Mouse (Mus musculus): ENCODE measurements at regions not wholly inside any gene's neighbourhood (a gene's known extent, or its start where the extent isn't known, plus 50 kb on each side); places are given as distances from the start of the nearest gene placed in this dataset.
"Not testable (repeated sequence)": the region's sequence is repeated elsewhere in the genome, so short reads cannot be mapped to it uniquely, and the experiment has no call there.

- intact Hi-C loops (cut with DNase I): no loop called here
- DNase-seq (ENCODE audit: low spot score in 2 of 2): no peak
Observed at GRCm38 (mm10) chr17:16860771-16861170, 203.1 kb upstream of the Zfp960 start.

GRCm38 (mm10) chr17:16900791-16901190 lies 163.1 kb upstream of the Zfp960 start:
- intact Hi-C loops (cut with DNase I): loop anchor here (10.0 kb wide), 1 partner anchor 1096 kb away; no protein-coding TSS in a partner anchor

DNA sequence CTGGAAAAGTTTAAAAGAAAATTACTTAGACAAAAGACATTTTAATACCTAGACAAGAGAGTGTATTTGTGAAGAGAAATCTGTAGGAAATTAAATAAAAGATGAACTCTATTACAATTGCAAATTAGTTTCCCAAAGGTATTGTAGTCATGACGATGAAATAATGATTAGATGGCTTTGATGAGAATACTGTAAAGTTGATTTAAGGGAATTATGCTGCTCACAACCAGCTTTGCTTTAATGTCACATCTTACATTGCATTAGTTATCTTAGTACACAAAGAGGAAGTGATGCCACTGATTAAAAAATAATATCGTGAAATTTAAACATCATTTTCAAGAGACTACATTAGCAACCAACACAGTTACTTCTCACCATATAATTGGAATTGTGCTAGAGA lies 145.7 kb upstream of the Zfp960 start:
- DNase-seq (ENCODE audit: low spot score in 2 of 2): no peak
- intact Hi-C loops (cut with DNase I): no loop called here

More at GRCm38 (mm10) chr17:16900791-16901190, 163.1 kb upstream of the Zfp960 start:
- DNase-seq (ENCODE audit: low spot score in 2 of 2): peak; percentile 46 to 50

- intact Hi-C loops (cut with DNase I): loop anchor here (5.0 kb wide), 1 partner anchor 1139 kb away; no protein-coding TSS in a partner anchor
- DNase-seq (ENCODE audit: low spot score in 2 of 2): no peak
Observed at GRCm38 (mm10) chr17:16926200-16926599, 137.7 kb upstream of the Zfp960 start.

- peak; percentile 90 to 97 for DNase-seq (ENCODE audit: low spot score in 2 of 2)
- intact Hi-C loops (cut with DNase I): not testable (repeated sequence)
Observed at GRCm38 (mm10) chr17:16951092-16952016, 112.6 kb upstream of the Zfp960 start.

- DNase-seq (ENCODE audit: low spot score in 2 of 2); intact Hi-C loops (cut with DNase I): not testable (repeated sequence)
Observed at GRCm38 (mm10) chr17:16952146-16952545, 111.8 kb upstream of the Zfp960 start.

GRCm38 (mm10) chr17:16997241-16997640 lies 66.7 kb upstream of the Zfp960 start:
- DNase-seq (ENCODE audit: low spot score in 2 of 2); intact Hi-C loops (cut with DNase I): not testable (repeated sequence)

- intact Hi-C loops (cut with DNase I): not testable (repeated sequence)
- peak; percentile 85 to 94 for DNase-seq (ENCODE audit: low spot score in 2 of 2)
Observed at GRCm38 (mm10) chr17:17004632-17005265, 59.2 kb upstream of the Zfp960 start.

- intact Hi-C loops (cut with DNase I); DNase-seq (ENCODE audit: low spot score in 2 of 2): not testable (repeated sequence)
Observed at GRCm38 (mm10) chr17:17005267-17005666, 58.6 kb upstream of the Zfp960 start.
